Mouse (Mus musculus) testis, adult 2 months (tissue): ENCODE results near the gene Cebpb. TPM values are rescaled to one million over a fixed set of nuclear protein-coding genes. Genes with fewer than 3 reads are reported as not detected.

Experiments used
- H3K27ac ChIP-seq: fragments of 200-500 bp; 2 replicates; pipeline ENCODE4 v1.5.1; 2012; ENCODE audit warnings: low read depth, low read length; ENCODE audit not compliant: control insufficient read depth, insufficient read depth
- H3K27me3 ChIP-seq: fragments of 200-500 bp; 2 replicates; pipeline ENCODE4 v1.6.1; 2012; ENCODE audit warnings: mild to moderate bottlenecking, low read length, moderate library complexity; ENCODE audit not compliant: control insufficient read depth, insufficient read depth
- H3K36me3 ChIP-seq: fragments of 200-500 bp; 2 replicates; pipeline ENCODE4 v1.6.1; 2012; ENCODE audit warnings: mild to moderate bottlenecking, low read length; ENCODE audit not compliant: control insufficient read depth, insufficient read depth
- H3K4me1 ChIP-seq: fragments of 200-500 bp; 2 replicates; pipeline ENCODE4 v1.6.1; 2012; ENCODE audit warnings: low read length; ENCODE audit not compliant: control insufficient read depth, insufficient read depth
- H3K4me3 ChIP-seq: fragments of 200-500 bp; 2 replicates; pipeline ENCODE4 v1.5.1; 2012; ENCODE audit warnings: low read depth, mild to moderate bottlenecking, low read length, moderate library complexity, mixed read lengths; ENCODE audit not compliant: control insufficient read depth
- CTCF ChIP-seq: fragments of 200-500 bp; IDR thresholded peaks from 2 replicates; pipeline ENCODE4 v1.5.1; 2012; ENCODE audit warnings: low read depth, mild to moderate bottlenecking, inconsistent platforms, low read length, moderate library complexity; ENCODE audit not compliant: control insufficient read depth, insufficient read depth, insufficient replicate concordance
- POLR2A ChIP-seq: fragments of 200-500 bp; IDR thresholded peaks from 2 replicates; pipeline ENCODE4 v1.6.1; 2012; ENCODE audit warnings: low read depth, mild to moderate bottlenecking, inconsistent platforms, low read length, moderate library complexity; ENCODE audit not compliant: control insufficient read depth
- polyA plus RNA-seq: library from polyadenylated mRNA; depleted of rRNA; stranded (reverse); fragments of >200 nt; gene quantifications from 2 replicates; pipeline ENCODE4 v1.2.3, GENCODE M21; 2012

Cebpb gene
- polyA plus RNA-seq, 1 experiment: 2.9 TPM

GRCm38 (mm10) chr2:167659847-167660610, 28.7 kb upstream of the Cebpb start:
- Histone ChIP-seq H3K36me3 (no peaks in the 10 kb centered on the region), H3K27me3 (no peaks in the 10 kb centered on the region), H3K27ac (no peak overlapping the region), H3K4me1 (peaks cover 16% of the 10 kb centered on the region), H3K4me3 (peak overlapping the region; percentile 86)
- TF ChIP-seq CTCF: no peak
- no peak for TF ChIP-seq POLR2A

- peaks cover 16% of the 10 kb centered on the region for H3K4me1 ChIP-seq
- H3K27me3 ChIP-seq: no peaks in the 10 kb centered on the region
- H3K4me3 ChIP-seq: peak overlapping the region; percentile 86
- TF ChIP-seq CTCF (no peak), POLR2A (no peak)
- no peaks in the 10 kb centered on the region for H3K36me3 ChIP-seq
- H3K27ac ChIP-seq: no peak overlapping the region
Observed at GRCm38 (mm10) chr2:167660611-167660971, 28.1 kb upstream of the Cebpb start.

GRCm38 (mm10) chr2:167661270-167662203, 27.2 kb upstream of the Cebpb start, which contains the start of gene Gm20431:
Gm20431 (minus strand) TSS chr2:167661496.
- no peaks in the 10 kb centered on the region for H3K27me3 ChIP-seq
- 0 out of 2 replicates have a peak, but pooled peaks have one; percentile 14 for TF ChIP-seq CTCF
- peak; percentile 80 for TF ChIP-seq POLR2A
- H3K36me3 ChIP-seq: no peaks in the 10 kb centered on the region
- peaks cover 16% of the 10 kb centered on the region for H3K4me1 ChIP-seq
- H3K4me3 ChIP-seq: peak within 1 kb of the TSS; percentile 86
- peak within 1 kb of the TSS; percentile 14; the same call in 1 of the 2 replicates for H3K27ac ChIP-seq

- TF ChIP-seq POLR2A (no peak), CTCF (no peak)
- H3K4me3 ChIP-seq: peak overlapping the region; percentile 79
- H3K4me1 ChIP-seq: peaks cover 16% of the 10 kb centered on the region
- no peaks in the 10 kb centered on the region for H3K36me3 ChIP-seq
- no peaks in the 10 kb centered on the region for H3K27me3 ChIP-seq
- no peak overlapping the region for H3K27ac ChIP-seq
Observed at GRCm38 (mm10) chr2:167662713-167663112, 26.0 kb upstream of the Cebpb start.

- Histone ChIP-seq H3K27me3 (no peaks in the 10 kb centered on the region), H3K4me3 (no peak overlapping the region), H3K4me1 (peaks cover 3% of the 10 kb centered on the region), H3K27ac (no peak overlapping the region), H3K36me3 (no peaks in the 10 kb centered on the region)
- TF ChIP-seq POLR2A (no peak), CTCF (no peak)
Observed at GRCm38 (mm10) chr2:167665972-167666713, 22.6 kb upstream of the Cebpb start.

GRCm38 (mm10) chr2:167668426-167668825, 20.3 kb upstream of the Cebpb start:
- Histone ChIP-seq H3K27me3 (no peaks in the 10 kb centered on the region), H3K4me1 (peaks cover 6% of the 10 kb centered on the region), H3K27ac (no peak overlapping the region), H3K36me3 (no peaks in the 10 kb centered on the region), H3K4me3 (no peak overlapping the region)
- TF ChIP-seq CTCF (no peak), POLR2A (no peak)
